Mouse (Mus musculus) embryonic facial prominence, embryonic 14.5 days (tissue): Measurements from ENCODE around the gene Paf1. TPM values are rescaled to one million over a fixed set of nuclear protein-coding genes. Genes with fewer than 3 reads are reported as not detected.

Experiments used
- polyA plus RNA-seq: library from polyadenylated mRNA; unstranded; fragments of >200 nt; fragmentation: Nextera tagmentation; extraction: Ambion mirVana; gene quantifications from 2 replicates; pipeline ENCODE4 v1.2.1, GENCODE M21; 2014

Gene Paf1
- polyA plus RNA-seq, 1 experiment from 2014 or later: 54.1 TPM

Other genes with a start within 250 kb of the Paf1 start
- gene Fbl, start 223.2 kb upstream of the Paf1 start, polyA plus RNA-seq: 42.4 and 46.5 TPM in 2 replicates
- 12.2 and 13.5 TPM in 2 replicates for gene Dyrk1b, start 213.5 kb upstream of the Paf1 start, polyA plus RNA-seq
- gene Eid2, start 125.1 kb upstream of the Paf1 start, polyA plus RNA-seq: 4.9 and 6.3 TPM in 2 replicates
- gene Eid2b, start 115.2 kb upstream of the Paf1 start, polyA plus RNA-seq: 13.4 TPM in 2 replicates
- 0.42 TPM in 1 of 2 replicates, not detected in the other for gene Selenov, start 101.8 kb upstream of the Paf1 start, polyA plus RNA-seq
- gene Dll3, start 90.7 kb upstream of the Paf1 start, polyA plus RNA-seq: 0.90 and 2.1 TPM in 2 replicates
- gene Timm50, start 80.9 kb upstream of the Paf1 start, polyA plus RNA-seq: 124 and 134 TPM in 2 replicates
- gene Supt5, start 54.2 kb upstream of the Paf1 start, polyA plus RNA-seq: 70.5 and 82.3 TPM in 2 replicates
- gene Rps16, start 42.3 kb upstream of the Paf1 start, polyA plus RNA-seq: 1,196 and 1,252 TPM in 2 replicates
- 41.1 and 51.3 TPM in 2 replicates for gene Plekhg2, start 20.4 kb upstream of the Paf1 start, polyA plus RNA-seq
- gene Zfp36, start 12.7 kb upstream of the Paf1 start, polyA plus RNA-seq: 13.5 and 14.4 TPM in 2 replicates
- 44.1 and 48.2 TPM in 2 replicates for gene Med29, start 243 bp upstream of the Paf1 start, polyA plus RNA-seq
- 14.7 and 20.4 TPM in 2 replicates for gene Gmfg, start 44.5 kb downstream of the Paf1 start, polyA plus RNA-seq
- gene Lrfn1, start 59.0 kb downstream of the Paf1 start, polyA plus RNA-seq: 4.0 and 6.7 TPM in 2 replicates
- not detected in 2 replicates for gene Ifnl2, start 117.5 kb downstream of the Paf1 start, polyA plus RNA-seq
- gene Ifnl3, start 129.9 kb downstream of the Paf1 start, polyA plus RNA-seq: not detected in 2 replicates
- gene Sycn, start 147.9 kb downstream of the Paf1 start, polyA plus RNA-seq: not detected in 2 replicates
- 0.17 and 0.43 TPM in 2 replicates for gene Nccrp1, start 154.3 kb downstream of the Paf1 start, polyA plus RNA-seq
- 31.5 and 33.8 TPM in 2 replicates for gene Samd4b, start 205.2 kb downstream of the Paf1 start, polyA plus RNA-seq
- 20.7 and 23.5 TPM in 2 replicates for gene Pak4, start 205.2 kb downstream of the Paf1 start, polyA plus RNA-seq
- gene Acp7, start 238.4 kb downstream of the Paf1 start, polyA plus RNA-seq: 0.10 and 0.40 TPM in 2 replicates